Mouse (Mus musculus) adrenal gland, adult 2 months (tissue): Measurements from ENCODE around the gene Ccnb1. TPM values are rescaled to one million over a fixed set of nuclear protein-coding genes. Genes with fewer than 3 reads are reported as not detected.
A peak's percentile ranks its signal among the peaks of the same experiment; 100 is the strongest.
"Not testable (repeated sequence)": the region's sequence is repeated elsewhere in the genome, so short reads cannot be mapped to it uniquely, and the experiment has no call there.

ENCODE experiments used
- DNase-seq: peaks from one replicate; pipeline ENCODE4 v3.0.0; 2021
- long read RNA-seq: library from polyadenylated mRNA; stranded (forward); transcript quantifications from one replicate; pipeline ENCODE4 v2.0.0, GENCODE M21; 2021
- polyA plus RNA-seq: library from polyadenylated mRNA; depleted of rRNA; stranded (reverse); fragments of >200 nt; gene quantifications from 2 replicates; pipeline ENCODE4 v1.2.3, GENCODE M21; 2012; rRNA removed
- total RNA-seq, 2 experiments: library from RNA; stranded (reverse); gene quantifications; 2 replicates each; pipeline ENCODE4 v1.2.3; 2021

The Ccnb1 gene
- 1 to 10 TPM; 2.2 to 2.6 TPM for total RNA-seq
- polyA plus RNA-seq = 0.86 and 1.2 TPM in 2 replicates
- long read RNA-seq, partial matches to known transcripts = 0 of 3 reads
- long read RNA-seq, other reads (novel, unspliced or antisense) = 0 of 3 reads

- DNase-seq = peak; percentile 95
Measured at GRCm38 (mm10) chr13:100786414-100786867, at the start of gene Ccnb1. TSS of gene Ccnb1 (minus strand) at chr13:100786570.

- no peak for DNase-seq
Measured at GRCm38 (mm10) chr13:100834777-100835176, 48.4 kb upstream of the Ccnb1 start.

- no peak for DNase-seq
Measured at GRCm38 (mm10) chr13:100833640-100834002, 47.3 kb upstream of the Ccnb1 start.

GRCm38 (mm10) chr13:100832741-100833639 is 46.6 kb upstream of the Ccnb1 start, which contains the start of gene Slc30a5:
TSS of gene Slc30a5 (minus strand) at chr13:100833427.
- DNase-seq = peak; percentile 100

DNA sequence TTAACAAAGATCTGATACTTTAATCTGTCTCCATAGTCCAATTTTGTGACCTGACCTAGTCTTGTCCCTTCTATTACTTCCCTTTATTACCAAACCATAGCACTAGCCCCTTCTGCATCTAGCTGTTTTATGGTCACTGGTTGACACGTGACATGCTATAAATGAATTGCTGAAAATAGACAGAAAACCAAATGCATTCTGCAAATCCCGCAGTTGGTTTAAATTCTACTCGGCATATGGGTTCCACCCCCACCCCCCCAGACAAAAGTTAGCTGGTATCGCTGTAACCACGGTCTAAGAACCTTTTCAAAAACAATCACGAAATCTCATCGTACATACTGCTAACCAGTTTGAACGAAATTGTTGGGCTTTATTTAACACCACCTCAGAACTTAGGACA is 45.8 kb upstream of the Ccnb1 start:
- no peak for DNase-seq

DNA sequence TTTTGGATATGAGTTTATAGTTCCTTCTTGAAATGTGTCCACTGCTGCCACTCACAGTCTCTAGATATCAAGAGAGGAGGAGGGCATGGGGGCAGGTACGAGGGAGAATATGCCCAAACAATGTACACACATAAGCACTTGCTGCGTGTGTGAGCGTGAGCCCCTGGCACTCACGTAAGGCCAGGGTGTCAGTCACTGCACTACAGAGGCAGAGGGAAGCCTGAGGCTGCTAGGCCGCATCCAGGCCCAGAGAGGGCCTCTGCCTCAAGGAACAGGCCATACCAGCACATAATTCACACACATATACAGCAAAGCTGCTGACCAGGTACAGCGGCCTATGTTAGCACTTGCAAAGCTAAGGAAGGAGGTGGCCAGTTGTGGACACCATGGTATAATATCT is 44.8 kb upstream of the Ccnb1 start:
- DNase-seq = no peak

GRCm38 (mm10) chr13:100825627-100826410 is 39.4 kb upstream of the Ccnb1 start:
- no peak for DNase-seq

- DNase-seq = no peak
Measured at GRCm38 (mm10) chr13:100824916-100825315, 38.5 kb upstream of the Ccnb1 start.

GRCm38 (mm10) chr13:100824306-100824705 is 37.9 kb upstream of the Ccnb1 start:
- no peak for DNase-seq

DNA sequence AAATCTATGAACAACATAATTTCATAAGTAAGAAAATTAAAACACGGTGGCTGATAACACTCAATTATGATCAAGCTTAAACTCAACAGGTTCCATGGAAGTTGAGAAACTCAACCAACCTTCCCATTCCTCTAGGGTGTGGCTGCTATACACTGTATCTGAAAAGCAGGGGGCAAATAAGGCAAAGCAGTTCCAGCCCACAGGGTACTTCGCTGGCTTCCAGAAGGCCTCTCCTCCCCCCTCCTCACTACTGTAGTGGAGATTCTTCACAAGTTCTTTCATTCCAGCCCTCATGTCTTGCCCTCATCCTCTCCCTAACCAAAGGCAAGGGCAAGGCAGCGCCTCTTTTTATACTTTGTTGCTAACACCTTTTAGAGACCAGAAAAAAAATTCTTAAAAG is 37.5 kb upstream of the Ccnb1 start:
- DNase-seq = no peak

DNA sequence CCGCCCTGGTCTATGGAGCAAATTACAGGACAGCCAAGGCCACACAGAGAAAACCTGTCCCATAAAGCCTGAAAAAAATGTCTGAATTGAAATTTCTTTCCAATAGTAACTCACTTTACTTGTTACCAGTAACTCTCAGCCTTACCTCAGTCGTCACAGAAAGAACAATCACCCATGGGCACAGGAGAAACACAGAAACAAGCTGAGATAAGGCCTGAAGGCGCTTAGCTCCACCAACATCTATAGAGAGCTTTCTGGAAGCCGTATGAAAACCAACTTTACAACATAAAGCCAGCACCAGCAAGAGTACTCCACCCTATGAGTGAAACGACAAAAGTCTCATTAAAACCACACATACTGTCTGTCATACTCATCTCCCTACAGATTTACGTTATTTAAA is 28.1 kb upstream of the Ccnb1 start:
- no peak for DNase-seq

DNA sequence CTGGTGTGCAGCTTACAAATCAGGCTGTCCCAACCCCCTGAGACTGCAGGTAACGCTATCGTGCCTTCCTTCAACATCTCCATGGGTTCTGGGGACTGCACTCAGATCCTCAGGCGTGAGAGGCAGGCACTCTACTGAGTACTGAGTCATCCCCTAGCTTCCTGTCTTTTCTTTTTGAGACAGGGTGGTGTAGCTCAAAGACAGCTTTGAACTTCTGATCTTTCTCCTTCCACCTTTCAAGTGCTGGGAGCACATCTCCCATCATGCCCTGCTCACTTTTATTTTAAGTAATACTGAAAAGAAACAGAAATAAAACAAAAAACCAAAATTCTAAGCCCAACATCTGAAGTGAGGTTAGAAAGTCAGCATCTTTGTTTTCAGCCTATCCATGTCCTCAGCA is 19.4 kb upstream of the Ccnb1 start:
- DNase-seq = no peak

GRCm38 (mm10) chr13:100797171-100797570 is 10.8 kb upstream of the Ccnb1 start:
- no peak for DNase-seq

DNA sequence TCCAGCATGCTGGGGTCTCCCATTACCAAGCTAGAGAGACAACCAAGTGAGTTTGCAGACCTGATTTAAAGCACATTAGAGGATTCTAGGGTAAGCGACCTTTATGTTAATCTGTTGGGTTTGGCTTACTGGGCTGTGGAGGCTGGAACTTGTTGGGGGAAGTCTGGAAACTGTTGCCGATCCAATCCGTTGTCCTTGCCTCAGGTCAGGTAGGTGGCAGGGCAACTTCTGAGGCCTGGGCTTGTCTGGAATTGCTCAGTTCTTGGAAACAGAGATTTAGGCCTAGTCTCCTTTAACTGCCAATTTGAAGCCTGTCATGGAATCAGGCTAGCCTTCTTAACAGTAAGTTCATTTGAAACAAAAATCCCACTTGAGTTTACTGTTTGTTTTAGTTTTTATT is 2.7 kb upstream of the Ccnb1 start:
- no peak for DNase-seq

GRCm38 (mm10) chr13:100788057-100788456 is 1.7 kb upstream of the Ccnb1 start:
- DNase-seq = not testable (repeated sequence)

GRCm38 (mm10) chr13:100787316-100788010 is 1.1 kb upstream of the Ccnb1 start:
- no peak for DNase-seq

DNA sequence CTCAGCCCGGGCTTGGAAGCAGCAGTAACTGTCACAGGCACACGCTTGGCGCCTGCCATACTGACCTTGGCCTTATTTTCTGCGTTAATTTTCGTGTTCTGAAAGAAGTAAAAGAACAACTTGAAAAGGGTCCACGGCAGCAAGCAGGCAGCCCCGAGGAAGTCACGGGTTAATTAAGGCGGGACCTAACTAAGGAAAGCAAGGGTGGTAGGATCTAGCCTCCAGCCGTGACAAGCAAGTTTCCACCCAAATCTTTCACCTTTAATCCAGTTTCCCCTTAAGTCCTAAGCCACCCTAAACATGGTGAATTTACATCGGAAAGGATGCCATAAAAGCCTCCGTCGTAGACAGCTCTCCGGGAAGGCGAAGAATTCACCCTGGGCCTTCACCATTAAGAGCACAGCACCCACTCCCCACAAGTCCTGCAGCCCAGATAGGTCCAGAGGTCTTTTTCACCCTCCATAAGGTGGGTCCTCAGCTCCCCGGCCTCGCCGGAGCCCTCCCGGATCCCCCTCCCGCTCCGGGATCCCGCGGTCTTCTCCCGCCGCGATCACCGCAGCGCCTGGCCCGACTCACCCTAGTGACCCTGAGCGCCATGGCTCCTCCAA is 460 bp downstream of the Ccnb1 start:
- no peak for DNase-seq

DNA sequence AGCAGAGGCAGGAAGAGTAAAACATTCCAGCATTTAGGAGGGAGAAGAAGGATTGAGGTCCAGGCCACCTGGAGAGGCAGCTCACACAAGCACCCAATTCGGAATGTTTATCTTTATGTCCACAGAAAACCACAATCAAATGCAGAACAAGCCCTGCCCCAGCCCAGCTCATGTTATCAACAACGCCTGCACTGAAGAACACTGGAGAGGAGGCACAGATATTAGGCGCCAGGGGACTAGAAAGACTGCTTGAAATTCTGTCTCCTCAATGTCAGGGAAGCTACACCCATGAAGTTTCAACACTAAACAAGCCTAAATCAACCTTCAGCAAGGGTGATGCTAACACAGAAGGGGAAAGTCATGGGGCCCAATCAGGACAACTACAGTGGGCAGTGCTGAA is 8.9 kb downstream of the Ccnb1 start:
- no peak for DNase-seq

DNA sequence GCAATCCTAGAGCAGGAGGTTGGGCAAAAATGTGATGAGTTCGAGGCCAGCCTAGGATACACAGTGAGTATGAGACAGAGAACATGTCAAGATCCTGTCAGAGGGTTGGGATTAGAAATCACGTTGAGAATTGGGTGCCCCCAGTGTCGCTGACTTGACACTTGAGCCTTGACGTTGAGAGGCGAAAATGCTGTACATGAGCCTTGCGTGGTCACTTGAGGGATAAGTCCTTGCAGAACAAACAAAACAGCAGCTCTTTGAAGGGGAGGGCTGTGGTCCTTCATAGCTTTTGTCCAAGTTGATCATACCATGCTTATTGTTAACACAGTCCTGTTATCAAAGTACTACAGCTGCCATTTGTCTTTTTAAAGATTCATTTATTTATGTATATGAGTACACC is 9.7 kb downstream of the Ccnb1 start:
- no peak for DNase-seq

GRCm38 (mm10) chr13:100776056-100776419 is 10.3 kb downstream of the Ccnb1 start:
- DNase-seq = no peak

DNA sequence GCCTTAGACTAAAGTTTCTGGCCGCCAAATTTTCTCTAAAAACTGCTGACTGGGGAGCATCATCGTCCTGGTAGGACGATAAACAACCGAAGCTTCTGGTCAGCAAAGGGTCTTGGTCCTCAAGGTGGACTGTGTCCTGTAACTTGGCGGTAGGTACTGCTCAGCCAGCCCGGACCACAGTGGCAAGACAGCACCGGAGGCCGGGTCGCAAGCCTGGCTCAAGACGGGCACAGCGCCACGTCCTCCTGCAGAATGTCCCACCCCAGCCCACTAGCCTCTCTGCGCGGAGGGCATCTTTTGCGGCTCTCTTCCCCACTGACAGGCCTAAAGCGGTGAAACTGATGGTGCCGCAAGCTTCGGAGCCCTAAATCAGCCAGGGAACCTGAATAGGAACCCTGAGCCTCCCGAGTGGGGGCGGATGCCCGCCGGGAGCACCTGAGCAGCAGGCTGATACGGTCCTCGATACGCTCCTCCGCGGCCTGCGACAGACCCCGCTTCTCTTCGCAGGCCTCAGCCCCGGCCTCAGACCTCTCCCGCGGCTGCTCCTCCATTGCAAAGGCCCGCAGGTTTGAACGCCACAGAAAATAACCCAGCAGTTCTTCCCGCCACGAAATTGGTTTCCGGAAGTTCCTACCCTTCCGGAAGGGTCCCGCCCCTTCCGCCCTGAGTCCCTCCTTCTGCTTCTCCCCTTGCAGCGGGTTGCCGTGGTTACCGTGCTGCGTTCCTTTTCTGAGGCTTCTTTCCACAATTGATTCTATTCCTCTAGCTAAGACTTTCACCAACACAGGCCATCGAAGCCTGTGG is 10.9 kb downstream of the Ccnb1 start, which contains the start of gene Cenph:
TSS of gene Cenph (minus strand) at position 648 of the 804 bp plus-strand sequence.
- DNase-seq = peak; percentile 88
